Mouse (Mus musculus): Measurements from ENCODE around the gene Calm1.

GRCm38 (mm10) chr12:100187013-100187755, 12.1 kb upstream of the Calm1 start:
- TF ChIP-seq CTCF (IDR thresholded peaks at IDR 0.05; ENCODE audit: control insufficient read depth, insufficient read depth, low read length) = peak; percentile 11; the same call in 1 of the 2 replicates
- TF ChIP-seq POLR2A (IDR thresholded peaks at IDR 0.05; ENCODE audit: borderline replicate concordance, control insufficient read depth, low read depth, low read length) = peak; percentile 78
